Mouse (Mus musculus) left cerebral cortex, adult 8-10 months (tissue): Measurements from ENCODE around the gene Gtf2a1l. TPM values are rescaled to one million over a fixed set of nuclear protein-coding genes. Genes with fewer than 3 reads are reported as not detected.
A peak's percentile ranks its signal among the peaks of the same experiment; 100 is the strongest.

ENCODE experiments used
- DNase-seq, 2 experiments: peaks; one replicate each; pipeline ENCODE4 v3.0.0; 2022; ENCODE audit warnings: low spot score in 2 of 2
- total RNA-seq, 4 experiments: library from RNA; stranded (reverse); gene quantifications; 2 replicates each; pipeline ENCODE4 v1.2.4; 2022

The Gtf2a1l gene
- total RNA-seq, result under 1 TPM in 3 of 4 experiments, not detected in 1; 0.55 to 0.79 (median 0.74) TPM

GRCm38 (mm10) chr17:88668452-88668851, at the start of gene Gtf2a1l:
Gene Gtf2a1l, plus strand, starts transcription at chr17:88668660.
- DNase-seq, result peak in 1 of 2 experiments; percentile 43

- DNase-seq, result no peak
Measured at GRCm38 (mm10) chr17:88620935-88621334, 47.5 kb upstream of the Gtf2a1l start.

- no peak for DNase-seq
Measured at GRCm38 (mm10) chr17:88621374-88621773, 47.1 kb upstream of the Gtf2a1l start.

- DNase-seq, result no peak
Measured at GRCm38 (mm10) chr17:88622711-88623110, 45.7 kb upstream of the Gtf2a1l start.

- no peak for DNase-seq
Measured at GRCm38 (mm10) chr17:88624386-88624785, 44.1 kb upstream of the Gtf2a1l start.

GRCm38 (mm10) chr17:88625350-88625749, 43.1 kb upstream of the Gtf2a1l start:
- no peak for DNase-seq

GRCm38 (mm10) chr17:88625931-88626330, 42.5 kb upstream of the Gtf2a1l start:
- no peak for DNase-seq

- DNase-seq, result no peak
Measured at GRCm38 (mm10) chr17:88626347-88626811, 42.1 kb upstream of the Gtf2a1l start.

GRCm38 (mm10) chr17:88627150-88627549, 41.3 kb upstream of the Gtf2a1l start:
- DNase-seq, result no peak

GRCm38 (mm10) chr17:88628676-88629380, 39.6 kb upstream of the Gtf2a1l start:
- DNase-seq, result no peak

GRCm38 (mm10) chr17:88629381-88629759, 39.1 kb upstream of the Gtf2a1l start:
- DNase-seq, result no peak

- no peak for DNase-seq
Measured at GRCm38 (mm10) chr17:88629931-88630553, 38.4 kb upstream of the Gtf2a1l start.

GRCm38 (mm10) chr17:88630554-88630948, 37.9 kb upstream of the Gtf2a1l start:
- no peak for DNase-seq

GRCm38 (mm10) chr17:88632631-88633030, 35.8 kb upstream of the Gtf2a1l start:
- DNase-seq, result no peak

- DNase-seq, result no peak
Measured at GRCm38 (mm10) chr17:88636076-88636475, 32.4 kb upstream of the Gtf2a1l start.

GRCm38 (mm10) chr17:88636587-88636986, 31.9 kb upstream of the Gtf2a1l start:
- DNase-seq, result no peak

GRCm38 (mm10) chr17:88641012-88641411, 27.4 kb upstream of the Gtf2a1l start:
- peak; percentile 27 to 55 for DNase-seq

GRCm38 (mm10) chr17:88641836-88642235, 26.6 kb upstream of the Gtf2a1l start:
- no peak for DNase-seq

- no peak for DNase-seq
Measured at GRCm38 (mm10) chr17:88644876-88645275, 23.6 kb upstream of the Gtf2a1l start.

- DNase-seq, result no peak
Measured at GRCm38 (mm10) chr17:88645299-88645698, 23.2 kb upstream of the Gtf2a1l start.

- DNase-seq, result no peak
Measured at GRCm38 (mm10) chr17:88647149-88647548, 21.3 kb upstream of the Gtf2a1l start.

- peak in 1 of 2 experiments; percentile 69 for DNase-seq
Measured at GRCm38 (mm10) chr17:88652010-88652409, 16.4 kb upstream of the Gtf2a1l start.
